Mouse (Mus musculus): ENCODE measurements around the gene Ncr1. TPM values are rescaled to one million over a fixed set of nuclear protein-coding genes. Genes with fewer than 3 reads are reported as not detected.
A peak's percentile ranks its signal among the peaks of the same experiment; 100 is the strongest.
"Not testable (repeated sequence)": the region's sequence is repeated elsewhere in the genome, so short reads cannot be mapped to it uniquely, and the experiment has no call there.

Gene Ncr1
- not detected for total RNA-seq (2021)
- long read RNA-seq, experiment 1, result 0 reads
- long read RNA-seq, experiment 2, result 0 reads

DNA sequence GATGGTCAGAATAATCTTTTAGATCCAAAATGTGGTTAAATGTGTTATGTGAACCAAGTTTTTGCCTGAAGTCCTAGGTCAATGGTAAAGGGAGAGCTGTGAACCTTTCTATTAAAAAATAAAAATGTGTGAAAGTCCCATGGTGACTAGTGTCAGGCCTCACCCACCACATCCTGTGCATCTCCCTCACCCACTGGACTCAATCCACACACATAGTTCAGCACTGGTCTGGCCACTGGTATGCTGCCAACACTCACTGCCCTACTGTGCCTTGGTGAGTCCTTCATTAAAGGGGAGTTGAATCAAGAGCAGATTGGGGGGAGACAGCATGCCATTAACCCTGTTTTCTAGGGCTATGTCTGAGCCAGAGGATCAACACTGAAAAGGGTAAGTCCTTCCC, at the start of gene Ncr1:
Gene Ncr1 (plus strand): TSS at position 216 of the 400 bp plus-strand sequence.
- Histone ChIP-seq H3K27ac (no peak within 1 kb of the TSS), H3K4me3 (no peak within 1 kb of the TSS)
- TF ChIP-seq CTCF (conservative IDR thresholded peaks at IDR 0.05), result no peak
- no peak for DNase-seq (ENCODE audit: low spot score in 2 of 2)

- Histone ChIP-seq H3K27ac (no peak overlapping the region), H3K4me3 (no peak overlapping the region)
- no peak for TF ChIP-seq CTCF (conservative IDR thresholded peaks at IDR 0.05)
- no peak for DNase-seq (ENCODE audit: low spot score in 2 of 2)
Measured at GRCm38 (mm10) chr7:4292638-4293037, 44.9 kb upstream of the Ncr1 start.

DNA sequence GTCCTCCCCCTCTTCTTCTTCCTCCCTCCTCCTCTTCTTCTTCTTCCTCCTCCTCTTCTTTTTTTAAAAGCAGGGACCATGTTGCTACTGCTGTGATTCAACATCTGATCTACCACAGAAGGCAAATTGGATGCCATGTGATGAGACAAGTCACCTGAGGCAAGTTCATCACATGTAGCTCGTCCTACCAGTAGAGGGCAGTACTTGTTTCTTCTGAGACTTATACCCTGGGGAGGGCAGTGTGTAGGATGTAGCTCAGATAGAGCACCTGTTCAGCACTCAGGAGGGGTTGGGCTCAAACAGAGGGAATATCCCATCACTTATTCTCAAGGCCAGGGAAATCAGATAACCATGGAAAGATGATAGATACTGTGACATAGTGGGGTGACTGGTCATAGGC, 40.3 kb upstream of the Ncr1 start:
- no peak for DNase-seq (ENCODE audit: low spot score in 2 of 2)
- Histone ChIP-seq H3K27ac (no peak overlapping the region), H3K4me3 (no peak overlapping the region)
- TF ChIP-seq CTCF (conservative IDR thresholded peaks at IDR 0.05), result peak; percentile 60

GRCm38 (mm10) chr7:4300166-4300565, 37.4 kb upstream of the Ncr1 start:
- Histone ChIP-seq H3K4me3 (no peak overlapping the region), H3K27ac (no peak overlapping the region)
- TF ChIP-seq CTCF (conservative IDR thresholded peaks at IDR 0.05), result no peak
- no peak for DNase-seq (ENCODE audit: low spot score in 2 of 2)

DNA sequence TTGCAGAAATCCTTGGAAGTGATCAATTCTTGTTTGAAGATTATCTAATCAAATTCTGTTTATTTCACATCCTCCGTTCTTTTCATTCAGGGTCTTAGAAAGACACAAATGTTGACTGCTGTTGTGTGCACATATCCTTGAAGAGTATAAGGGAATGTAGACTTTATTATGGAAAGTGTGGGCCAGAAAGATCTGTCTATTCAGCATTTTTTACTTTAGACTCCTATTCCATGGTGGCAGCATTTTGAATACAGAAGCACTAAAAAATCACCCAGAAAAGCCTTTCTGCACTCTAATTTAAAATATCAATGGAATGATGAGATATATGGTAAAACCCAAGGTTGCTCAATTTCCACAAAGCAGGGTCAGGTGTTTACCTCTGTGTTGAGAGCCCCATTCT, 34.1 kb upstream of the Ncr1 start:
- no peak overlapping the region for H3K4me3 ChIP-seq
- TF ChIP-seq CTCF (conservative IDR thresholded peaks at IDR 0.05), result no peak
- no peak for DNase-seq (ENCODE audit: low spot score in 2 of 2)
- no peak overlapping the region for H3K27ac ChIP-seq

GRCm38 (mm10) chr7:4313109-4313508, 24.4 kb upstream of the Ncr1 start:
- H3K27ac ChIP-seq; H3K4me3 ChIP-seq; DNase-seq (ENCODE audit: low spot score in 2 of 2): not testable (repeated sequence)

DNA sequence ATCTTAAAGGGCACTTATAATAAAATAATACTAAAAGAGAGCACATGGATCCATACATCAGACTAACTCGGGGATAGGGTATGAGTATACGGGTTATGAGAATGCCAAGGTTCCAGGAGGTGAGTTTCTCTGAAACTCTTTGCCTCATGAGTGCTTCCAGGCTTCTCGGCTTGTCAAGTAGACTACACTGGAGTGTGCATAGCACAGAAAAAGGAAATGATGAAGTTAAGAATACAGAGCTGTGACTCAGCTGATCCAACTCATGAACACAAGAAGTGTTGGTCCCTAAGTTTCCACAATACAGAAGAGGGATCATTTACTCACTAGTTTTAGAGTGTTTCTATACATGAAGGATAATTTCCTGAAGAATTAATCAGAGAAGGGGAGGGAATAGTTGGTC, 24.0 kb upstream of the Ncr1 start:
- H3K4me3 ChIP-seq; H3K27ac ChIP-seq; DNase-seq (ENCODE audit: low spot score in 2 of 2): not testable (repeated sequence)

- TF ChIP-seq CTCF (conservative IDR thresholded peaks at IDR 0.05), result no peak
- no peak overlapping the region for H3K27ac ChIP-seq
- no peak for DNase-seq (ENCODE audit: low spot score in 2 of 2)
Measured at GRCm38 (mm10) chr7:4323301-4323700, 14.2 kb upstream of the Ncr1 start.

DNA sequence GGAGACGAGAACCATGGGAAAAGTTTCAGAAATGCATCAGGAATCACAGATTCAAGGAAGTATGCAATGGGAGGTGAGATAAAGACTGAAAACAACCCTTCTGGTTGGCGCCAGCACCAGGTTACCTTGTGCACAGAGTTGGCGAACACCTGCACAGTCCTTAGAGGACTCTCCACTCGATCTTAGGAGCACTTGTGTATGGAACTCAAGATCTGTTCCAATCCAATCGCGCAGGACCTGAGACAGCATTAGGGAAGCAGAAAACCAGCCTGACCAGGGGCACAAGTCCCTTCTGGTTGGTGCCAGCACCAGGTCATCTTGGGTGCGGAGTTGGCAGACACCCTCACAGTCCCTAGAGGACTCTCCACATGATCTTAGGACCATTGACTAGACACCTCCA, 36.0 kb downstream of the Ncr1 start:
- no peak overlapping the region for H3K4me3 ChIP-seq
- no peak for DNase-seq (ENCODE audit: low spot score in 2 of 2)
- TF ChIP-seq CTCF (conservative IDR thresholded peaks at IDR 0.05), result no peak
- H3K27ac ChIP-seq, result no peak overlapping the region

More at GRCm38 (mm10) chr7:4323301-4323700, 14.2 kb upstream of the Ncr1 start:
- no peak overlapping the region for H3K4me3 ChIP-seq

Small RNAs within 50 kb of the gene (microRNA-seq; reads per million reads assigned to microRNA genes)
- gene Gm24752 (0 reads per million in 2 experiments), gene Gm25349 (0 reads per million in 2 experiments)

Other genes with a start within 250 kb of the Ncr1 start
- 100 to 1,000 TPM; 526 to 562 TPM for gene Ttyh1, start 218.3 kb upstream of the Ncr1 start, total RNA-seq (2021)
- gene Leng8, start 200.7 kb upstream of the Ncr1 start, total RNA-seq (2021), result 100 to 1,000 TPM; 189 to 218 TPM
- 1 to 10 TPM; 5.6 to 6.6 TPM for gene Leng9, start 187.3 kb upstream of the Ncr1 start, total RNA-seq (2021)
- 1 to 10 TPM; 1.1 to 1.7 TPM for gene Cdc42ep5, start 172.9 kb upstream of the Ncr1 start, total RNA-seq (2021)
- not detected for gene Lilra5, start 100.0 kb upstream of the Ncr1 start, total RNA-seq (2021)
- gene Gp6, start 60.0 kb downstream of the Ncr1 start, total RNA-seq (2021), result not detected
- 10 to 100 TPM; 25.2 to 28.4 TPM for gene Rdh13, start 107.9 kb downstream of the Ncr1 start, total RNA-seq (2021)
- gene Eps8l1, start 123.0 kb downstream of the Ncr1 start, total RNA-seq (2021), result 1 to 10 TPM; 7.8 to 8.9 TPM
- gene Ppp1r12c, start 164.0 kb downstream of the Ncr1 start, total RNA-seq (2021), result 100 to 1,000 TPM; 157 to 161 TPM
- gene Tnnt1, start 178.7 kb downstream of the Ncr1 start, total RNA-seq (2021), result 1 to 10 TPM; 1.7 to 4.0 TPM
- gene Tnni3, start 186.5 kb downstream of the Ncr1 start, total RNA-seq (2021), result under 1 TPM in 1 of 2 experiments, not detected in 1; 0.64 TPM
- gene Dnaaf3, start 194.7 kb downstream of the Ncr1 start, total RNA-seq (2021), result under 1 TPM; 0.47 to 0.64 TPM
- gene Syt5, start 209.8 kb downstream of the Ncr1 start, total RNA-seq (2021), result 100 to 1,000 TPM; 199 to 217 TPM